1 mouse cellular context compared by ENCODE assay signal in the genomic region with DNA sequence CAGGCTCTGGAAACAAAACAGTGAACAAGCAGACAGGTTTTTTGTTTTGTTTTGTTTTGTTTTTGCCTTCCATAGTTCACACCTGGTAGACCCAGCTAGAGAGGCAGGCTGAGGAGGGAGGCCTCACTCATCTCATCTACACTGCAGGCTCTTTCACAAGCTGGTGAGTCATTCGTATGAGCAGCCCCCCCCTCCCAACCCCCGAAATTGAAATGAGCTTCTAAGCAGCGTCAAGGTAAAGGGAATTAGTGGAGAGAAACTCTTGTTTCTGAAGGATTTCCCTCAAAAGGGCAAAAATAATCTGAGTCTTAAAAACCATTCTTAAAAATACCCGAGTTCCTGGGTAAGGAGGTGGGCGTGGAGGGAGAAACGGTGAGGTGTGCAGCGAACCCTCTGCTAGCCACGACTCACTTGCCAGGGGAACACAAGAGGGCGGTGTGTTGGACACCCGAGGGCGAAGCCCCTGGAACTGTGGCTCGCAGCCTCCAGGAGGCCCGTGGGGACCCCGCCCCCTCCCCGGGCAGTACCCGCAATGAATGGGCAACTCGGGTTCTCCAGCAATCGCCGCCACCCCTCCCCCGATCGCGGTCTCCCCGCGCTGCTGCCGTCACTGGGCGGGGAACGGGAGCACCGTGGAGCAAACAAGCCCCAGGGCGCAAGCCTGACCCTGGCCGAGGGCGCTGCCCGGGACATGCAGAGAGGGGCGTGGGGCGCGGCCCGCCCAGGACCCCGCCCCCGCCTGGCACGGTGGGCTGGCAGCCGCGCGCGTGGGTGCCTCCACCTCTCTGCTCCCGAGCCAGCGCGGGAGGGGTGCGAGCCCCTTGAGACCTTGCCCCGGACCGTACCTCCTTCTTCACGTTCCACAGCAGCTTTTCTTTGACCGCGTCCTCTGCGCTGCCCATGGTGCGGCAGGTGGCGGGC.
TF ChIP-seq lines count a peak whose summit lies in the region.

No protein-coding gene starts in this region.

TF ChIP-seq in CH12.LX, 34 proteins besides CTCF, POLR2A, EP300 and RAD21:
- TF ChIP-seq MXI1 (IDR thresholded peaks at IDR 0.05; ENCODE audit: low read depth, low read length) (peak; percentile 29; the same call in 1 of the 2 replicates), E2F4 (IDR thresholded peaks at IDR 0.05; ENCODE audit: insufficient replicate concordance, low read depth, low read length) (no peak), SMC3 (IDR thresholded peaks at IDR 0.05; ENCODE audit: low read depth, low read length) (peak; percentile 28; the same call in 1 of the 2 replicates), NRF1 (IDR thresholded peaks at IDR 0.05; ENCODE audit: low read depth, low read length) (peak; percentile 10; the same call in 1 of the 2 replicates), HCFC1 (IDR thresholded peaks at IDR 0.05; ENCODE audit: low read depth, low read length) (no peak), NELFE (IDR thresholded peaks at IDR 0.05; ENCODE audit: low read depth, low read length) (0 out of 2 replicates have a peak, but pooled peaks have one; percentile 11), SIN3A (IDR thresholded peaks at IDR 0.05; ENCODE audit: low read length) (peak; percentile 54; the same call in 1 of the 2 replicates)
